Mouse (Mus musculus): ENCODE measurements around the gene Slco3a1.

GRCm38 (mm10) chr7:74464638-74465037, 89.9 kb downstream of the Slco3a1 start:
- TF ChIP-seq POLR2AphosphoS5 (IDR thresholded peaks at IDR 0.05; ENCODE audit: insufficient replicate concordance, low read depth, low read length) (no peak), CTCF (IDR thresholded peaks at IDR 0.05; ENCODE audit: low read depth, low read length) (no peak), TAL1 (conservative IDR thresholded peaks at IDR 0.05; ENCODE audit: low read depth, low read length) (no peak)
